8 mouse cellular contexts compared by ENCODE assay signal in genomic region chr2:103817145-103817895, GRCm38 (mm10). TPM values are rescaled to one million over a fixed set of nuclear protein-coding genes. Genes with fewer than 3 reads are reported as not detected.
DNase-seq lines count a peak whose midpoint lies in the region; ATAC-seq lines count a peak whose summit lies in the region.

No protein-coding gene starts in this region.

- no peaks in the 10 kb centered on the region for H3K27me3 ChIP-seq in heart, embryonic 11.5 days (ENCODE audit: control insufficient read depth, insufficient read depth, low read length)
- H3K27me3 ChIP-seq in hindbrain, embryonic 14.5 days (ENCODE audit: control insufficient read depth, insufficient read depth, low read length) = no peaks in the 10 kb centered on the region

- DNase-seq in heart, adult 9 months (ENCODE audit: low spot score in 2 of 2) = no peak
- peak; percentile 80 for DNase-seq in NIH3T3 (ENCODE audit: low read depth)
- no peak for DNase-seq in hindbrain, embryonic 14.5 days (ENCODE audit: low spot score)
- peak; percentile 45 for DNase-seq in lung, postnatal 10 days
- no peak for DNase-seq in urinary bladder, postnatal 4 days (ENCODE audit: low spot score in 2 of 2)
- DNase-seq in right cerebral cortex, postnatal 14 days = no peak
- DNase-seq in frontal cortex, postnatal 10 days (ENCODE audit: low spot score in 2 of 2) = no peak

- no peaks in the 10 kb centered on the region for H3K9me3 ChIP-seq in heart, embryonic 11.5 days (replicated peaks; ENCODE audit: control insufficient read depth, low read length)
- no peaks in the 10 kb centered on the region for H3K9me3 ChIP-seq in hindbrain, embryonic 14.5 days (ENCODE audit: control insufficient read depth, low read length)

- 33% methylated on average over 6 of the region's 6 CpGs for WGBS in heart, embryonic 11.5 days (ENCODE audit: insufficient replicate concordance)
- 36% methylated on average over 6 of the region's 6 CpGs for WGBS in hindbrain, embryonic 14.5 days

- H3K27ac ChIP-seq in heart, embryonic 11.5 days (ENCODE audit: low read depth, low read length) = no peak overlapping the region
- no peak overlapping the region for H3K27ac ChIP-seq in hindbrain, embryonic 14.5 days

- ATAC-seq in heart, embryonic 11.5 days (replicated peaks; ENCODE audit: insufficient number of reproducible peaks, low FRiP score, low TSS enrichment) = no peak; the same call in 1 of the 2 replicates
- ATAC-seq in hindbrain, embryonic 14.5 days (ENCODE audit: low FRiP score) = no peak; the same call in 1 of the 2 replicates

- H3K36me3 ChIP-seq in heart, embryonic 11.5 days (ENCODE audit: control insufficient read depth, insufficient read depth, low read length) = no peaks in the 10 kb centered on the region
- no peaks in the 10 kb centered on the region for H3K36me3 ChIP-seq in hindbrain, embryonic 14.5 days (replicated peaks; ENCODE audit: control insufficient read depth, insufficient read depth)

- H3K4me2 ChIP-seq in heart, embryonic 11.5 days = peak overlapping the region; percentile 39; the same call in 1 of the 2 replicates
- H3K4me2 ChIP-seq in hindbrain, embryonic 14.5 days (replicated peaks) = peak overlapping the region; percentile 33

- no peak overlapping the region for H3K9ac ChIP-seq in heart, embryonic 11.5 days (ENCODE audit: low read depth, low read length)
- H3K9ac ChIP-seq in hindbrain, embryonic 14.5 days = no peak overlapping the region

- H3K4me1 ChIP-seq in heart, embryonic 11.5 days (ENCODE audit: control insufficient read depth, insufficient read depth, low read length) = no peaks in the 10 kb centered on the region
- H3K4me1 ChIP-seq in hindbrain, embryonic 14.5 days (replicated peaks; ENCODE audit: control insufficient read depth, insufficient read depth, low read length) = no peaks in the 10 kb centered on the region

- H3K4me3 ChIP-seq in heart, embryonic 11.5 days (ENCODE audit: low read depth, low read length) = peak overlapping the region; percentile 12; the same call in 1 of the 2 replicates
- H3K4me3 ChIP-seq in hindbrain, embryonic 14.5 days (replicated peaks; ENCODE audit: low read length) = no peak overlapping the region

RNA-seq across cellular contexts. Expression of gene Caprin1, which starts 19.9 kb away (rescaled TPM):
- 307 and 343 TPM in 2 replicates for polyA plus RNA-seq in heart, embryonic 11.5 days (2014; fragmentation: Nextera tagmentation; extraction: Ambion mirVana)
- 399 and 416 TPM in 2 replicates for polyA plus RNA-seq in hindbrain, embryonic 14.5 days (2014; fragmentation: Nextera tagmentation; extraction: Ambion mirVana)

RNA-seq across cellular contexts. Expression of gene Nat10, which starts 56.2 kb away (rescaled TPM):
- polyA plus RNA-seq in heart, embryonic 11.5 days (2014; fragmentation: Nextera tagmentation; extraction: Ambion mirVana) = 15.3 and 18.0 TPM in 2 replicates
- polyA plus RNA-seq in hindbrain, embryonic 14.5 days (2014; fragmentation: Nextera tagmentation; extraction: Ambion mirVana) = 17.6 and 18.3 TPM in 2 replicates

Comparison
In these comparisons a context has a peak if more than half of its experiments do, and no peak if none do; other contexts are left out.
1. DNase-seq: peak in NIH3T3 (single experiment) and lung, postnatal 10 days (single experiment); none in heart, adult 9 months (0 of 2), hindbrain, embryonic 14.5 days (single experiment), urinary bladder, postnatal 4 days (0 of 2), right cerebral cortex, postnatal 14 days (single experiment) and frontal cortex, postnatal 10 days (0 of 2).